Mouse (Mus musculus): ENCODE measurements around the gene Nphp1. TPM values are rescaled to one million over a fixed set of nuclear protein-coding genes. Genes with fewer than 3 reads are reported as not detected.

Gene Nphp1
- polyA plus RNA-seq, 1 experiment, result 25.9 TPM

- no peak for TF ChIP-seq CTCF (conservative IDR thresholded peaks at IDR 0.05; ENCODE audit: insufficient read depth, insufficient read length, low read depth, low read length)
- TF ChIP-seq POLR2A (IDR thresholded peaks at IDR 0.05; ENCODE audit: low read depth, low read length), result no peak
- peaks cover 10% of the 10 kb centered on the region for H3K4me1 ChIP-seq (ENCODE audit: control insufficient read depth, insufficient read depth, low read length)
- peak overlapping the region; percentile 69 for H3K4me3 ChIP-seq (ENCODE audit: insufficient read depth, low read depth, low read length)
- no peaks in the 10 kb centered on the region for H3K27me3 ChIP-seq (replicated peaks; ENCODE audit: control insufficient read depth, insufficient read depth, low read length)
- DNase-seq, result no peak
- 4% methylated on average over 11 of the region's 11 CpGs for WGBS
- H3K27ac ChIP-seq (ENCODE audit: insufficient read depth, low read depth, low read length), result peak overlapping the region; percentile 62; the same call in 1 of the 2 replicates
- H3K36me3 ChIP-seq (ENCODE audit: control insufficient read depth, insufficient read depth, low read length), result no peaks in the 10 kb centered on the region
Observed at GRCm38 (mm10) chr2:127789138-127789537, 441 bp upstream of the Nphp1 start.

GRCm38 (mm10) chr2:127787226-127787625 is 1.5 kb downstream of the Nphp1 start:
- WGBS, result 94% methylated on average over 5 of the region's 5 CpGs

GRCm38 (mm10) chr2:127778451-127778850 is 10.2 kb downstream of the Nphp1 start:
- DNase-seq, result no peak
- 93% methylated on average over 5 of the region's 5 CpGs for WGBS
- TF ChIP-seq POLR2A (IDR thresholded peaks at IDR 0.05; ENCODE audit: low read depth, low read length) (no peak), CTCF (conservative IDR thresholded peaks at IDR 0.05; ENCODE audit: insufficient read depth, insufficient read length, low read depth, low read length) (no peak)
- H3K27me3 ChIP-seq (replicated peaks; ENCODE audit: control insufficient read depth, insufficient read depth, low read length), result no peaks in the 10 kb centered on the region
- H3K27ac ChIP-seq (ENCODE audit: insufficient read depth, low read depth, low read length), result no peak overlapping the region
- no peaks in the 10 kb centered on the region for H3K4me1 ChIP-seq (ENCODE audit: control insufficient read depth, insufficient read depth, low read length)
- H3K36me3 ChIP-seq (ENCODE audit: control insufficient read depth, insufficient read depth, low read length), result no peaks in the 10 kb centered on the region; the same call in 1 of the 2 replicates
- no peak overlapping the region for H3K4me3 ChIP-seq (ENCODE audit: insufficient read depth, low read depth, low read length)

More at GRCm38 (mm10) chr2:127787226-127787625, 1.5 kb downstream of the Nphp1 start:
- Histone ChIP-seq H3K27ac (ENCODE audit: insufficient read depth, low read depth, low read length) (no peak overlapping the region), H3K4me3 (ENCODE audit: insufficient read depth, low read depth, low read length) (no peak overlapping the region), H3K27me3 (replicated peaks; ENCODE audit: control insufficient read depth, insufficient read depth, low read length) (no peaks in the 10 kb centered on the region), H3K4me1 (ENCODE audit: control insufficient read depth, insufficient read depth, low read length) (peaks cover 10% of the 10 kb centered on the region), H3K36me3 (ENCODE audit: control insufficient read depth, insufficient read depth, low read length) (no peaks in the 10 kb centered on the region)
- no peak for TF ChIP-seq POLR2A (IDR thresholded peaks at IDR 0.05; ENCODE audit: low read depth, low read length)
- TF ChIP-seq CTCF (conservative IDR thresholded peaks at IDR 0.05; ENCODE audit: insufficient read depth, insufficient read length, low read depth, low read length), result no peak
- DNase-seq, result no peak

GRCm38 (mm10) chr2:127775013-127775412 is 13.7 kb downstream of the Nphp1 start:
- no peaks in the 10 kb centered on the region for H3K4me1 ChIP-seq (ENCODE audit: control insufficient read depth, insufficient read depth, low read length)
- no peak for TF ChIP-seq CTCF (conservative IDR thresholded peaks at IDR 0.05; ENCODE audit: insufficient read depth, insufficient read length, low read depth, low read length)
- TF ChIP-seq POLR2A (IDR thresholded peaks at IDR 0.05; ENCODE audit: low read depth, low read length), result no peak
- WGBS, result 55% methylated on average over 3 of the region's 3 CpGs
- H3K4me3 ChIP-seq (ENCODE audit: insufficient read depth, low read depth, low read length), result no peak overlapping the region
- DNase-seq, result peak; percentile 14
- no peak overlapping the region for H3K27ac ChIP-seq (ENCODE audit: insufficient read depth, low read depth, low read length)
- H3K27me3 ChIP-seq (replicated peaks; ENCODE audit: control insufficient read depth, insufficient read depth, low read length), result no peaks in the 10 kb centered on the region
- H3K36me3 ChIP-seq (ENCODE audit: control insufficient read depth, insufficient read depth, low read length), result peaks cover 8% of the 10 kb centered on the region; the same call in 1 of the 2 replicates

DNA sequence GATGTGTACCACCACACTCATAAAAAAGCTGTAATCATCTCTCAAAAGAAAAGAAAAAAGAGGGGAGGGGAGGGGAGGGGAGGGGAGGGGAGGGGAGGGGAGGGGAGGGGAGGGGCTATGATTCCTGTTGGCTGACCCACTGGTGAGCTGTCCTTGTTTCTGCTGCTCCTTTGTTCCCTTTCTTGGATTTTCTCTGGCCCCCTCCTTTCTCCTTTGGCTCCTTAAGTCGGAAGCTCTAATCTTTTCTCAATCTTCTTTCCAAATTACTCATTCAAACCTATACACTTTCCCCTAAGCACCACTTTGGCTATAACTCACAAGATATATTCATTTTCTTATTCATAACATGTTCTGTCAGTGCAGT is 14.1 kb downstream of the Nphp1 start:
- TF ChIP-seq CTCF (conservative IDR thresholded peaks at IDR 0.05; ENCODE audit: insufficient read depth, insufficient read length, low read depth, low read length), result no peak
- TF ChIP-seq POLR2A (IDR thresholded peaks at IDR 0.05; ENCODE audit: low read depth, low read length), result no peak
- no peak overlapping the region for H3K4me3 ChIP-seq (ENCODE audit: insufficient read depth, low read depth, low read length)
- no peak for DNase-seq
- H3K36me3 ChIP-seq (ENCODE audit: control insufficient read depth, insufficient read depth, low read length), result peaks cover 8% of the 10 kb centered on the region; the same call in 1 of the 2 replicates
- H3K27me3 ChIP-seq (replicated peaks; ENCODE audit: control insufficient read depth, insufficient read depth, low read length), result no peaks in the 10 kb centered on the region
- no peaks in the 10 kb centered on the region for H3K4me1 ChIP-seq (ENCODE audit: control insufficient read depth, insufficient read depth, low read length)
- no peak overlapping the region for H3K27ac ChIP-seq (ENCODE audit: insufficient read depth, low read depth, low read length)
- WGBS, result 83% methylated on average over 1 of the region's 1 CpGs

DNA sequence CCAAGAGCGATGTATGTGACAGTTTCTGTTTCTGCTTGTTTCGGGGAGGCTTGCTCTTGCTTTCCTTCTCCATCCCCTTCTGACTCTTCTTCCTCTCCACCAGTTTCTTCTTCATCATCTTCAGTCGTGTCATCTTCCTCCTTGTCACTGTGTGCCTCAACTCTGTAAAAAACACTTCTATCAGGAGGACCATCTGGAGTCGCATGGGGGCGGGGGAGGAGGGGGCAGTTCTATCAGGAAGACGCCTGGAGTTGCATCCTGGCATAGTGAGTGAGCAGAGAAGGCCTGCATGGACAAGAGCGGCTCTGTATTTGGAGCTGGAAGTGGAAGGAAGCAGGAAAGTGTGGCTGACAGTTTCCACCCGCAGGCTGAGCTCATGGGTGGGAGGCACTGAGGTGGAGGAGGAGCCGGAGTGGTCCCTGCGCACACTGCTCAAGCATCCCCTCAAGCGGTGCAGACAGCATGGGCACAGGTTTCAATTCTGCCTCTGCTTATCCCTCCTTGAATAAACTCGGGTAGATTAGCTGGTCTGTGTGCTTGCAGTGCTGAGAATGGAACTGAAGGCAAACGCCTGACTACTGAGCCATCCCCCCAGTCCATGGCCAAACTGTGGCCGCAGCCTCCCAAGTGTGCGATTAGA is 14.6 kb downstream of the Nphp1 start:
- H3K27ac ChIP-seq (ENCODE audit: insufficient read depth, low read depth, low read length), result no peak overlapping the region
- no peaks in the 10 kb centered on the region for H3K27me3 ChIP-seq (replicated peaks; ENCODE audit: control insufficient read depth, insufficient read depth, low read length)
- H3K36me3 ChIP-seq (ENCODE audit: control insufficient read depth, insufficient read depth, low read length), result peaks cover 8% of the 10 kb centered on the region; the same call in 1 of the 2 replicates
- TF ChIP-seq CTCF (conservative IDR thresholded peaks at IDR 0.05; ENCODE audit: insufficient read depth, insufficient read length, low read depth, low read length) (no peak), POLR2A (IDR thresholded peaks at IDR 0.05; ENCODE audit: low read depth, low read length) (no peak)
- WGBS, result 67% methylated on average over 15 of the region's 15 CpGs
- H3K4me3 ChIP-seq (ENCODE audit: insufficient read depth, low read depth, low read length), result no peak overlapping the region
- no peaks in the 10 kb centered on the region for H3K4me1 ChIP-seq (ENCODE audit: control insufficient read depth, insufficient read depth, low read length)
- no peak for DNase-seq

DNA sequence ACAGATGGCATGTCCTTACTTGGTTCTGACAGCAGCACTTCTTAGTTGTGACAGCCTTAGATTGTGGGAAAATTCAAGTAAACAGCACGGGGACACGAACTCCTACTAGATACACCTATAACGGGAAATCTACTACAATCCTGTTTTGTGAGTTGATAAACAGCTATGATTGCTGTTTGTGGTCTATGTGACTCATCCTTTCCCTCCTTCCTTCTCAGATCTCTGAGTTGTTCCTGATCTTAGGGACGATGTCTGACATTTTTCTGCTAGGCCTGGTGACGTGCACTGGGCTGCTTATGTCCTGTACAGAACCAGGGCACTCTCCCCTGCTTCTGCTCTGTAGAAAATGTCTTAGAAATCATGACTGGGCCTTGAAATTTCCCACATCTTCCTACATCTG is 27.1 kb downstream of the Nphp1 start:
- no peaks in the 10 kb centered on the region for H3K27me3 ChIP-seq (replicated peaks; ENCODE audit: control insufficient read depth, insufficient read depth, low read length)
- no peak overlapping the region for H3K4me3 ChIP-seq (ENCODE audit: insufficient read depth, low read depth, low read length)
- DNase-seq, result no peak
- TF ChIP-seq CTCF (conservative IDR thresholded peaks at IDR 0.05; ENCODE audit: insufficient read depth, insufficient read length, low read depth, low read length) (no peak), POLR2A (IDR thresholded peaks at IDR 0.05; ENCODE audit: low read depth, low read length) (no peak)
- no peaks in the 10 kb centered on the region for H3K4me1 ChIP-seq (ENCODE audit: control insufficient read depth, insufficient read depth, low read length)
- 94% methylated on average over 5 of the region's 5 CpGs for WGBS
- peaks cover 2% of the 10 kb centered on the region; the same call in 1 of the 2 replicates for H3K36me3 ChIP-seq (ENCODE audit: control insufficient read depth, insufficient read depth, low read length)
- H3K27ac ChIP-seq (ENCODE audit: insufficient read depth, low read depth, low read length), result no peak overlapping the region

Measured in kidney, adult 2 months (tissue).